Mouse (Mus musculus) heart, adult 18-20 months (tissue): Measurements from ENCODE around the gene Itgb7. TPM values are rescaled to one million over a fixed set of nuclear protein-coding genes. Genes with fewer than 3 reads are reported as not detected.

Experiments
- DNase-seq, 2 experiments: peaks; one replicate each; pipeline ENCODE4 v3.0.0; 2021 to 2022; ENCODE audit warnings: mixed read lengths in 1 of 2
- long read RNA-seq, 2 experiments: library from polyadenylated mRNA; stranded (forward); transcript quantifications; one replicate each; pipeline ENCODE4 v2.0.0; 2021
- total RNA-seq, 2 experiments: library from RNA; stranded (reverse); gene quantifications; 2 replicates each; pipeline ENCODE4 v1.2.3; 2021

Itgb7 gene
- 1 to 10 TPM; 2.9 to 9.9 TPM for total RNA-seq
- long read RNA-seq, experiment 1, partial matches to known transcripts: 0 of 1 reads
- long read RNA-seq, experiment 1, other reads (novel, unspliced or antisense): 0 of 1 reads
- long read RNA-seq, experiment 2, transcript Itgb7-201 (15 exons, 2,683 nt): major isoform, 5 of 6 reads
- long read RNA-seq, experiment 2, partial matches to known transcripts: 1 of 6 reads
- long read RNA-seq, experiment 2, other reads (novel, unspliced or antisense): 0 of 6 reads

GRCm38 (mm10) chr15:102231748-102232147, at the start of gene Itgb7:
Gene Itgb7 (minus strand): TSS chr15:102231944.
- DNase-seq: peak in 1 of 2 experiments; percentile 48

DNA sequence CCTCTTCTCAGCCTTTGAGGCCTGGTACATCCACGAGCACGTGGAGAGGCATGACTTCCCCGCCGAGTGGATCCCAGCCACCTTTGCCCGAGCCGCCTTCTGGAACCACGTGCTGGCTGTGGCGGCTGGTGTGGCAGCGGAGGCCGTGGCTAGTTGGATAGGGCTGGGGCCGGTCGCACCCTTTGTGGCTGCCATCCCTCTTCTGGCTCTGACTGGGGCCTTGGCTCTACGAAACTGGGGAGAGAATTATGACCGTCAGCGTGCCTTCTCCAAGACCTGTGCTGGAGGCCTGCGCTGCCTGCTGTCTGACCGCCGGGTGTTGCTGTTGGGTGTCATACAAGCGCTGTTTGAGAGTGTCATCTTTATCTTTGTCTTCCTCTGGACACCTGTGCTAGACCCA, 48.9 kb upstream of the Itgb7 start:
- no peak for DNase-seq

DNA sequence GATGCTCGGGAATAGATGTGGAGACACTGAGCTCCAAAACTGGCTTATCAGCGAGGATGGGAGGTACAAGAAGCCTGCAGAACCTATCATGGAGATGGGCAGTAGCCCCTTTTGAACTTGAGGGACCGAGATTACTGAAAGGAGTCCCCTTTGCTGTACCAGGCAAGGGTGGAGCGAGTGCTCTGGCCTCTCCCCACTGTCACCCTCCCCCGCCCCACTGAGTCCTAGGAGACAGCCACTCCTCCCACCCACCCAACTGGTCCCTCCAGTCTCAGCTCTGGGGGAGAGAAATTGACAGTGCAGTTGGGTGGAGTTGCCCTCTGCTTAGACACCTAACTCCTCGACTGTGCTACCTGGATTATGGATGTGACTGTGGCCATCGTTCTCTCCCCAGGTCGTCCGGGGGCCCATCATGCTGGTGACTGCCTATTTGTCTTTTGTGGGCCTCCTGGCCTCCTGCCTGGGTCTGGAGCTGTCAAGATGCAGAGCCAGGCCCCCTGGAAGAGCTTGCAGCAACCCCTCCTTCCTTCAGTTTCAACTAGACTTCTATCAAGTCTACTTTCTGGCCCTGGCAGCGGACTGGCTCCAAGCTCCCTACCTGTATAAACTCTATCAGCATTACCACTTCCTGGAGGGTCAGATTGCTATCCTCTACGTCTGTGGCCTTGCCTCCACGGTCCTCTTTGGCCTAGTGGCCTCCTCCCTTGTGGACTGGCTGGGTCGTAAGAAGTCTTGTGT, 48.2 kb upstream of the Itgb7 start:
- no peak for DNase-seq

DNA sequence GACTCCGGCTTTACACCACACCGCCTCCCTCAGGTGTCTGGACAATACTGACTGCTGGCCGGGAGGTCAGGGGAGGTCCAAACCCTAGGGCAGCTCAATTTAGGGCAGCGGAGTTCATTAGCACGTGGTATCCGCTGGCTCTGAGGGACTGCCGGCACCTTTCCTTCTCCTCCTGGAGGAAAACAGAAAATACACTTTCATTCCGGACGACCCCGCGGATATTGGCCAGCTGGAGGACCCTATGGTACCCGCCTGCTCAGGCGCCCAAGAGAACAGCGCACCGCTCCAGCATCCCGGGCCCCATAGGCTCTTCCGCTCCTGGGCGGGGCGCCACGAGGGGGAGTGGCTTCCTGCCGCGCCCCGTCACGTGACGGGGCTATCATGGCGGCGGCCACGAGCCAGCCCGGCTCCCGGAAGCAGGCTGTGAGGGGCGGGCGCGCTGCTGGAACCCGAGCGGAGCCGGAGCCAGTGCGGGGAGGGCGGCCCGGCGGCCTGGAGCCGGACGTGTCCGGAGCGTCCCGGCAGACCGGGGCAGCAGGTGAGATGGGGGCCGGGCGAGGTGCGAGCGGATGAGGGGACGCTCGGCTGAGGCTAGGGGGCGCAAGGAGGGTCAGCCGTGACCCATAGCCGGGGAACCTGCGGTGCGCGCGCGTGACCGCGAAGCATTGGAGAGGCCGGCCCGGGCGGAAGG, 47.5 kb upstream of the Itgb7 start, which contains the start of gene Mfsd5:
TSS of gene Mfsd5 (plus strand) at position 363 of the 691 bp plus-strand sequence.
- peak; percentile 89 to 92 for DNase-seq

DNA sequence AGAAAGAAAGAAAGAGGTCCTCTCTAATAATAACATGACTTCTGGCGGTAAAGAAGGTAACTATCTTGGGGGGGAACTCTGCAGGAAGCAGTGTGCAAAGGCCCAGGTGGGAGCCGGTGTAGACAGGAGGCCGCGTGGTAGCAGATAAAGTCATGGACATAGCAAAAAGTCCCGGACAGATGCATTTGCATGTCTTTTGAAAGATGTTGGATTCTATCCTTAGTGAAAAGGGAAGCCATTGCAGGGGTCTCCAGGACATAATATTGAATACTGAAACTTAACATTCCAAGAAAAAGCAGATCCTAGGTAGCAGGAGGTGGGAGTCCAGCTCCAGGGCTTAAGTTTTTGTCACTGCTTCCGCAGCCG, 47.0 kb upstream of the Itgb7 start:
- DNase-seq: no peak

DNA sequence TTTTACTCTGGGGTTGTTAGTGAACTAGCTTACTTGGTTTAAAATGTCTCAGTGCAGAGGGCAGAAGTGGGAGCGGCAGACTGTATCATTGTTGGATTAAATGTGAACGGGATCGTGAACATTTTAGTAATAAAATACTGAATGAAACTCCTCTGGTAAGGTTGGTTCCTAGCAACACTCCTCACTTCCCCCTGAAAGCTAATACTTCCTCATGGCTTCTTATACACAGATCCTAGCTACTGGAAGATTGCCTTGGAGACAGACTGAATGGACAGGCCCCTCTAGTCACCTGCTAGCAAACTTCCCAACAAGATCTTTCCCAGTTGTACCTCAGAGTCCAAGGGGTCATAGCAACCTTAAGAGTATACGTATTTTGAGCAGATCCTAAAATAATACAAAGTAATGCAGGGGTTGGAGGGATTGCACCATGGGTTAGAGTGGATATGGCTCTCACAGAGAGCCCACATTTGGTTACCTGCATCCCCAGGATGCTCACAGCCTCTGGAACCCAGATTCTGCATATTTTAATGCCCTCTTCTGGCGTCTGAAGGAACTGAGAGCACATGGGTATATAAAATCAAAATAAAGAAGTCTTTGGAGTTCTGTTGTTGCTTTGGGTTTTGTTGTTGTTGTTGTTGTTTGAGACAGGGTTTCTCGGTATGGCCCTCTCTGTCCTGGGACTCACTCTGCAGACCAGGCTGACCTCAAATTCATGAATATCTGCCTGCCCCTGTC, 42.4 kb upstream of the Itgb7 start:
- DNase-seq: no peak

DNA sequence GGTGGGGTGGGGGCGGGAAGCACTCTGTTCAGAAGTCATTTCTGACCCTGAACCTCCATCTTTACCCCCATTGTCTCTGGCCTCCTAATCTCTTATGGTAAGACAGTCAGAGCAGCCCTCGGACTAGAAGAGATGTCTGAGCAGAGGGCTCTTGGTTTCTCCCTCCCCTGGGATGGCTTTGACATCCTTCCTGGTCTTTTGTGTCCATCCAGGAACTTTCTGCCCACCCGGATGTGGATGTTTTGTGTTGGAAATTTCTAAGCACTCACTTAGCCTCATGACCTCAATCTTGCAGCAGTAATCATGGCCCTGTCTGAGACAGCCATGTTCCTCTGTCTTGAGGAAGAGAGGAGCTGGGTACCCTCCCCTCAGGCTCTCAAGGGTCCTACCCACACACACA, 39.7 kb upstream of the Itgb7 start:
- no peak for DNase-seq

GRCm38 (mm10) chr15:102270274-102270960, 38.7 kb upstream of the Itgb7 start, which contains the start of gene Gm9918:
Gene Gm9918 (plus strand): TSS chr15:102270563.
- DNase-seq: no peak

GRCm38 (mm10) chr15:102265548-102265947, 33.8 kb upstream of the Itgb7 start:
- no peak for DNase-seq

GRCm38 (mm10) chr15:102263037-102263436, 31.3 kb upstream of the Itgb7 start:
- DNase-seq: no peak

DNA sequence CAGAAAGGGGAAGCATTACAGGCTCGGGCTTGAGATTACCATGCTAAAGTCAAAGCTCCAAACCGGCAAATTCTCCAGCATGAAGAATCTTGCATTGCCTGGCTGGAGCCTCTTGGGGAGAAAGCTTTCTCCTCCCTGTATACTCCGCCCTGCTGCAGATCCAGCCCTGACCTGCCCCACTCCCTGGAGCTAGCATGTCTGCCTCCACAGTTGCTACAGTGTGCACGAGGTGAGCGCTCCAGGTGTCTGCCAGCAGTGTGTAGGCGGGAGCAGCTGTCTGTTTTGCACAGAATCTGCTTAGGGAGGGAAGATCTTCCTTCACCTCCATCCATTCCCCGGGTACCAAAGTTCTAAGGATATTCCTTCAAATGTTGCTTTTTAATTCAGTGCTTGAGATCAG, 30.8 kb upstream of the Itgb7 start:
- DNase-seq: no peak

- no peak for DNase-seq
These were observed 27.0 kb upstream of the Itgb7 start for GRCm38 (mm10) chr15:102258581-102259253.

GRCm38 (mm10) chr15:102258076-102258470, 26.3 kb upstream of the Itgb7 start:
- DNase-seq: peak in 1 of 2 experiments; percentile 82

DNA sequence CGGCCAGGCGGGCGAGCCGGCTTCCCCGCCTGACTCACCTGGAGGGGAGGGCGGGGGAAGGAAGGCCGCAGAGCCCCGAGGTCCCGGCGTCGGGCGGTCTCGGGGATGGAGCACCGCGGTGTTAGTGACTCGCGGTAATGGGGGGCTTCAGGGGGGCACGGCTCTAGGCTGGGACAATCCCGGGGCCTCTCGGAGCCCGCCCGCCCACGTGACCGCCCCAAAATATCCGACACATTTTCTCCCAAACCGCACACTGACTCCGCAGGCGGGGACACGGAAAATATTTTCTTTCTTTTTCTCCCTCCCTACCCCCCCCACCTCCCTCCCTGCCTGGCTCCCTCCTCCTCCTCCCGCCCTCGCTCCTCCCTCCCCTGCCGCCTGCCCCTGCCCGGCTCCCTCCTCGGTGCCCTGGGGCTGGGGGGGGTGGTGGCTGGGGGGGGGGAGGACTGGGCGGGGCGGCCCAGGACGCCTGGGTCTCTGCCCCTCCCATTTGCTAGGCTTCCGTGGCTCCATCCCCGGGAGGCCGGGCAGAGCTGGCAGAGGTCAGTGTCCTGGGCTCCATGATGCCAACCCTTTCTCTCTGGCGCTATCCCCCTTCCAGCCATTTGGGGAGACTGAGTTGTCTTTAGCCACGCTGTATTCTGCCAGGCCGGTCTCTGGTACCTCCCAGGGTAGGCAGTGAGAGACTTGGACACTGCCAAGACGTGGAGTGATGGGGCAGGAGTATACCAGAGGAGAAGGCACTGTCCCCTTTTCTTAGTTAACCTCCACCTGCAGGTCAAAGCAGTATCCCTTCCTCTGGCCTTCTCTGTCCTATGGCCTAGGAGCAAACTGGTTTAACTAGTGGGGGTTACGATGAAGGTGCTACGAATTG, 25.7 kb upstream of the Itgb7 start, which contains the start of gene Rarg:
TSS of gene Rarg (minus strand) at position 316 of the 874 bp plus-strand sequence.
- peak; percentile 66 to 77 for DNase-seq

- peak in 1 of 2 experiments; percentile 61 for DNase-seq
These were observed 24.9 kb upstream of the Itgb7 start for GRCm38 (mm10) chr15:102256431-102257201.

DNA sequence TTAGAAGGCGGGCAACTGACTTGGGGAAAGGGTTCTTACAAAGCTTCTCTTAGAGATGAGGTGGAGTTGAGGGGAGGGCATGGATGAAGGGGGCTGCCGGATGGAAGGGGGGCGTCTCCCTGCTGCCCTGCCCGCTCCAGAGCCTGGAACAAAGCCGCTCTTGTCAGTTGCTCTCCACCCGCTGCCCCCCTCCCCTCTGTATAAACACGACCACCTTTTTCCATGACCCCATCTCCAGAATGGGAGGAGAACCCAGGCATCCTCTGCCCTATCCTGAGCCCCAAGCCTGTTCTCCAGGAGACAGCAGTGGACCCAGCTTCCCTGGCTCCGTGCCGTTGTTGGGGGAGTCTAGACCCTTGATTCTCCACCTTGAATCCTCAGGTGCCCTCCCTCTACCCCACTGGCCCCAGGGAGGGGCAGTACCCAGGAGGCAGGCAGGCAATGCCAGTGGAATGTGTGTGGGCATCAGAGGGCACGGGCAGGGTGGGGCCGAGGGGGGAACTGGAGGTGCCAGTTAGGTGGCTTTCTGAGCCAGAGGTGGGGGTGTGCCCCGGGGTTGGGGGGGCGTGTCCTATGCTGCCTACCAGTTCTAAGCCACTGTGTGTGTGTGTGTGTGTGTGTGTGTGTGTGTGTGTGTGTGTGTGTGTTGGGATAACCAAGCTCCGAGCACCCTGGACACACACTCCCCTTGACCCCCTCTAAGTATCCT, 24.0 kb upstream of the Itgb7 start:
- DNase-seq: peak in 1 of 2 experiments; percentile 7

GRCm38 (mm10) chr15:102250521-102250920, 18.8 kb upstream of the Itgb7 start:
- no peak for DNase-seq

DNA sequence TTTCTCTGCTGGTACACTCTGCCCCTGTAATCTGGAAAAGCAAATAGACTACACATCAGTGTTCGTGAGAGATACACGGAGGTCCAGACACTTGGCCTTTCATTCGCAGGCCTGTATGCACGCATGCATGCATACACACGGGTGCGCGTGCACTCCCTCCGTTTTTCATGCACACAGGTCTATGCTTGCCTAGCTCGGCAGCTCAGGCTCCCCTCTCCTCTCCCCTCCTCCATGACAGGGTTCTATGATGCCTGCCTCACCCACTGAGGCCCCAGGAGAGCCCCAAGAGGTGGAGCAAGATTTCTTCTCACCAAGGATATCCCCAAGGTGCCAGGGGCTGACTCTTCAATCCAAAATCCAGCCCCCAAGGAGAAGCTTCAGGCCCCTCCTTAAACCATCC, 18.2 kb upstream of the Itgb7 start:
- no peak for DNase-seq
